Mouse (Mus musculus) heart, embryonic 10.5 days (tissue): Measurements from ENCODE around the gene Sh3bgrl2. TPM values are rescaled to one million over a fixed set of nuclear protein-coding genes. Genes with fewer than 3 reads are reported as not detected.

ENCODE experiments used
- DNase-seq: peaks from one replicate; pipeline ENCODE4 v3.0.0-alpha.2; 2017; ENCODE audit warnings: low spot score
- H3K27ac ChIP-seq: fragments of 300-500 bp; sonication (generic); 2 replicates; pipeline ENCODE4 v1.5.1; 2016; ENCODE audit warnings: mild to moderate bottlenecking
- H3K27me3 ChIP-seq: fragments of 300-500 bp; sonication (generic); 2 replicates; pipeline ENCODE4 v1.6.1; 2016; ENCODE audit warnings: mild to moderate bottlenecking; ENCODE audit not compliant: poor library complexity, insufficient read depth, severe bottlenecking
- H3K36me3 ChIP-seq: fragments of 300-500 bp; sonication (generic); 2 replicates; pipeline ENCODE4 v1.6.1; 2016; ENCODE audit warnings: mild to moderate bottlenecking, moderate library complexity
- H3K4me1 ChIP-seq: fragments of 300-500 bp; sonication (generic); 2 replicates; pipeline ENCODE4 v1.6.1; 2016; ENCODE audit warnings: mild to moderate bottlenecking
- H3K4me3 ChIP-seq: fragments of 300-500 bp; sonication (generic); 2 replicates; pipeline ENCODE4 v1.5.1; 2016; ENCODE audit warnings: mild to moderate bottlenecking, moderate library complexity
- H3K9me3 ChIP-seq: fragments of 300-500 bp; sonication (generic); 2 replicates; pipeline ENCODE4 v1.6.1; 2016; ENCODE audit warnings: mild to moderate bottlenecking, moderate library complexity
- WGBS: fragments of 180-500 bp; shearing (Covaris S2); methylation state at CpG from one replicate; pipeline ENCODE4 v1.1.7; 2016; 5-methylcytosine and 5-hydroxymethylcytosine counted together
- polyA plus RNA-seq: library from polyadenylated mRNA; unstranded; fragments of >200 nt; fragmentation: Nextera tagmentation; extraction: Ambion mirVana; gene quantifications from 2 replicates; pipeline ENCODE4 v1.2.1, GENCODE M21; 2016

Gene Sh3bgrl2
- polyA plus RNA-seq, 1 experiment from 2014 or later: 16.2 TPM

DNA sequence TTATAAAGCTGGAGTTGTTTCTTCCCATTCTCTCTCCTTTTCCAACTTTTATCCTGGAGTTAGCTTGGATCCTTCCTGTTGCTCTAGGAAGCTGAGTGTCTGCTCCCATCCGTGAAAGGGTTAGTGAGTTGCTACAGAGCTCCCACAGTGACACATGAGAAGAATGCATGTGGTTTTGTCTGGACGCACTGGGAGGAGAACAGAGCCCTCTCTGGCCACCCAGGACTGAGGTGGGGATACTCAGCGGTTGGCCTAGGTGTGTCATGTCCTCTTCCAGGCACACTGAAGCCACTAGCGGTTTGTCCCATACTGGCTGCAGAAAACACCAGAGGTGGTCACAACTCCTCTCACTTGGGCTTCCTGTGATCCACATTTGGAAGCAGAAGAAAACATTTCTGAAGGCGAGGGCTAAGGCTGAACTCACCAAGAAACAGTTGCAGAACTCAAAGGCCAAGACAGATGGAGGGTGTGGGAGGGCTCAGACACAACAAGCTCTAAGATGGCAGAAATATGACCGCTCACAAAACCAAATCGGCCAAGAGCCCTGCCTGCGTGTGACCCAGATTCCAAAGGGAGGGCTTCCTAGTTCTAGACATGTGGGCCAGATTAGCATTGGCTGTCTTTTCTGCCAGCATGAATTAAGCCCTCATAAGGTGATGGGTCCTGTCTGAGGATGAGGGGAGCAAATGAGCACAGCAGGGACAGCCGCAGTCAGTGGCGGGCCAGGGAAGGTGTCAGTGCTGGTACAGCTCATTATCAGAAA lies 52.3 kb downstream of the Sh3bgrl2 start:
- Histone ChIP-seq H3K27me3 (no peaks in the 10 kb centered on the region), H3K36me3 (peaks cover 3% of the 10 kb centered on the region; the same call in 1 of the 2 replicates), H3K4me3 (no peak overlapping the region), H3K27ac (peak overlapping the region; percentile 16; the same call in 1 of the 2 replicates), H3K9me3 (no peaks in the 10 kb centered on the region), H3K4me1 (peaks cover 15% of the 10 kb centered on the region; the same call in 1 of the 2 replicates)
- 77% methylated on average over 10 of the region's 10 CpGs for WGBS
- DNase-seq: peak; percentile 36

GRCm38 (mm10) chr9:83602176-83602770 lies 54.1 kb downstream of the Sh3bgrl2 start:
- no peak overlapping the region for H3K4me3 ChIP-seq
- peaks cover 22% of the 10 kb centered on the region for H3K4me1 ChIP-seq
- H3K27me3 ChIP-seq: no peaks in the 10 kb centered on the region
- H3K27ac ChIP-seq: no peak overlapping the region
- H3K9me3 ChIP-seq: no peaks in the 10 kb centered on the region
- H3K36me3 ChIP-seq: no peaks in the 10 kb centered on the region
- WGBS: 60% methylated on average over 6 of the region's 6 CpGs
- DNase-seq: no peak

GRCm38 (mm10) chr9:83603159-83603558 lies 55.0 kb downstream of the Sh3bgrl2 start:
- WGBS: 56% methylated on average over 2 of the region's 2 CpGs
- H3K9me3 ChIP-seq: no peaks in the 10 kb centered on the region
- no peaks in the 10 kb centered on the region for H3K36me3 ChIP-seq
- no peaks in the 10 kb centered on the region for H3K27me3 ChIP-seq
- no peak overlapping the region for H3K4me3 ChIP-seq
- H3K4me1 ChIP-seq: peaks cover 27% of the 10 kb centered on the region
- no peak overlapping the region for H3K27ac ChIP-seq
- DNase-seq: no peak

DNA sequence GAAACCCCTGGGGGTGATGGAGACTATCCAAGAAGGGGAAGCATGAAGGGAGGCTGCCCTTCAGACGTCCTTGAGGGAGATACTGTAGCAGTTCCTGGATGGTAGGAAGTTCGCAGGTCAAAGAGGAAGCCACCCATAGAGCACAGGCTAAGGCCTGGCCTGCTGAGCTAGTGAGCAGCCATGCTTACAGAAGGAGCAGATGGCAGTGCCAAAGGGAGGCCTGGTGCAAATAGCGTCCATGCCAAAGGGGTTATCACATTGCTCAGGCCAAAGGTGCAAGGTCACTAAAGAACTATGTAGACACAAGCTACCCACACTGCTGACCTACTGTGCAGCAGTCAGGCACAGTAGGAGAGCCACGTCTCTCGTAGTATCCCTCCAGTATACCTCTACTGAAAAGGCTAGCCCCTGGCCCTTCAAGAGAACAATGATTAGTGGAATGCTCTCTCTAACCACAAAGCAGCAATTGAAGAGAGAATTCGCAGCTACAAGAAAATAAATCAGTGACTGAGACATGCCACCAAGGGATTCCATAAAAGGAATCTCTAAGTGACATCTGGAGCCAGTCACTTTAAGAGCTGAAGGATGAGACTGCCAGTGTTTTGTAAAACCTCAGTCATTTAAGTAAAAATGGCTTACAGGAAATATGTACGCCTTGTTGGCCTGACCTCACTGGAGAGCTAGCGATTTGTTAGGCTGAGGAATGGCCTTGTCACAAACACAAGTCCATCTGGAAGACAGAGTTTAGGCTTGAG lies 57.9 kb downstream of the Sh3bgrl2 start:
- peaks cover 25% of the 10 kb centered on the region for H3K4me1 ChIP-seq
- peak; percentile 51 for DNase-seq
- 64% methylated on average over 8 of the region's 8 CpGs for WGBS

DNA sequence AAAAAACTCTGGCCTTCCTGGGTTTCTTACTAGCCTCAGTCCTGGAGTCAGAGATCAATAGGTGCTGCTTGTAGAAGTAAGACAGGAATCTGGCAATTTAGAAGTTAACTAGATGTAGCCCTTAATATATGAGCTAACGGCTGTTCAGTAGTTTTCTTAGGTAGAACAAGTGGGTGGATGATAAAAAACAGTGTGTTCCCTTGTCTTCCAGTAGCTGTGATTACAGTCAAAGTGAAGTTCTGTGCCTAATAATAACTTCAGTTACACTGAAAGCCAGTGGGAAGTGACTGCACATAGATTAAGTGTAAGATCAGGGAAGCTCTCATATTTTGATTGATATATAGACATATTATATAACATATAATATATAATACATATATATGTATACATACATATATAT lies 60.0 kb downstream of the Sh3bgrl2 start:
- no peaks in the 10 kb centered on the region for H3K27me3 ChIP-seq
- H3K36me3 ChIP-seq: no peaks in the 10 kb centered on the region
- H3K4me1 ChIP-seq: peaks cover 20% of the 10 kb centered on the region
- H3K27ac ChIP-seq: no peak overlapping the region
- no peak overlapping the region for H3K4me3 ChIP-seq
- 43% methylated on average over 1 of the region's 1 CpGs for WGBS
- DNase-seq: no peak
- no peaks in the 10 kb centered on the region for H3K9me3 ChIP-seq

More for the DNA sequence above, 57.9 kb downstream of the Sh3bgrl2 start:
- Histone ChIP-seq H3K27me3 (no peaks in the 10 kb centered on the region), H3K9me3 (no peaks in the 10 kb centered on the region), H3K36me3 (no peaks in the 10 kb centered on the region), H3K27ac (peak overlapping the region; percentile 52; the same call in 1 of the 2 replicates), H3K4me3 (no peak overlapping the region)

DNA sequence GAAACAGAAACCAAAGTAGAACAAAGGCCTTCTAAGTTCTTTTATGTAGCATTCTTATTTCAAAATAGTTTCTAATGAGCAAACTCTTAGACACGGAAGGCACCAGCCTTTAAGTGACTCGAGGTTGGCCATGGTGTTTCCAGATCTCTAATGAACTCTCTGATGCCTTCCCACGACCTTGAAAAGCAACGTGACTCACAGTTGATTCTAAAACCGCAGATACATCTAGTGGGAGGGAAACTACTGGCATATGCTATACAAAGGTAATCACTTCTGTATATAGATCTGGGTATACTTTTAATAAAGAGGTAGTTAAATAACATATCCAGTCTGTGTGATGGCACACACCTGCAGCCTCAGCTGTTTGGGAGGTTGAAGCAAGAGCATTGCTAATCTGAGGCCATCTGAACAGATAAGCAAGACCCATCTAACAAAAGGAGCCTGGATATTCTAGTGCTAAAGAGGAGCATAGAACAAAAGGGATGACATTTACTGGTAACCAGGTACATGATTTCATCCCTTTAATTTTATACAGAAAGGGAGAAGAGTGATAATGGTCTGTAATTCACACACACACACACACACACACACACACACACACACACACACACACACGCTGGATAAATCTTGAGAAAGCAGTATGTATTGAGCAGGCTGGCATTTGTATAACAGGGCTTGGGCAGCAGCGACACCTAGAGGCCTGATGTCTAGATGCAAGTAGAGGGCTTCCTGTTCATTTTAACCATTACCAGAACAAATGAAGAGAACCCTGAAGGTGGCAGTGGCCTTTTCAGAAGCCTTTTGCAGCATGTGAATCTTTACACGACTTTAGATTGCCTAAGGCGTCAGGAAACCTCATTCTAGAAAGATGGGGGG lies 61.5 kb downstream of the Sh3bgrl2 start:
- 43% methylated on average over 9 of the region's 9 CpGs for WGBS
- Histone ChIP-seq H3K4me3 (no peak overlapping the region), H3K27ac (no peak overlapping the region), H3K27me3 (no peaks in the 10 kb centered on the region), H3K36me3 (no peaks in the 10 kb centered on the region), H3K4me1 (peaks cover 20% of the 10 kb centered on the region), H3K9me3 (no peaks in the 10 kb centered on the region)
- DNase-seq: peak; percentile 91

DNA sequence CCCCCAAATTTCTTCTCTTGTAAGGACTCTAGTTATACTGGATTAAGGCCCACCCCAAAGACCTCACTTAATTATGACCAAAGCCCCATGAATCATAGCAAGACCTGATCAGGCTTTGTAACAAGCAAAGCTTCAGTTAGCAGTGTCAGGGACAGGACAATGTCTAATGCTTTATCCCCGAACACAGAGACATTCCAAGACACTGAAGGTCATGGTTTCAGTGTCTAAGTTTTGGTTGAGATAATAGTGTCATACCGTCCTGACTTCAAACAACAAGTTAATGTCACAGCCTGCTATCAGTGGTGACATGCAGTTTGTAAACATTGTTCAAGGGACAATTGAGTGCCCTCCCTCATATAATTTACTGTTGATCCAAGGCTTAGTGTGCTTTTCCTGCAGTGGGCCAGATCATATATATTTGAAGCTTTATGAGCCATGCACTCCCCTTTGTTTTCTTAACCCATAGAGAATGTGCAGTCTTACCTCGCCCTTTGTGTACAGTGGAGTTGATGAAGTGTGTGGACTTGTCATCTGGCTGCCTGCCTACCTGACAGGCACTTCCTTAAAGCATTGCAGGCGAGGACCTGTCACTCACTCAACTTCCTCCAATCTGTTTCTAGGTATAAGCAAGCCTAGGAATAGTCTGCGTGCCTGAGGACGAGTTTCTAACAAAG lies 67.9 kb downstream of the Sh3bgrl2 start:
- Histone ChIP-seq H3K4me3 (no peak overlapping the region), H3K36me3 (no peaks in the 10 kb centered on the region), H3K27me3 (no peaks in the 10 kb centered on the region), H3K4me1 (peaks cover 17% of the 10 kb centered on the region), H3K27ac (peak overlapping the region; percentile 62; the same call in 1 of the 2 replicates), H3K9me3 (no peaks in the 10 kb centered on the region)
- WGBS: 28% methylated on average over 6 of the region's 6 CpGs
- no peak for DNase-seq

- no peaks in the 10 kb centered on the region for H3K9me3 ChIP-seq
- H3K36me3 ChIP-seq: no peaks in the 10 kb centered on the region
- no peak overlapping the region for H3K4me3 ChIP-seq
- DNase-seq: no peak
- H3K4me1 ChIP-seq: peaks cover 17% of the 10 kb centered on the region
- WGBS: 16% methylated on average over 7 of the region's 7 CpGs
- H3K27me3 ChIP-seq: no peaks in the 10 kb centered on the region
- peak overlapping the region; percentile 62 for H3K27ac ChIP-seq
Observed at GRCm38 (mm10) chr9:83616586-83617081, 68.5 kb downstream of the Sh3bgrl2 start.

DNA sequence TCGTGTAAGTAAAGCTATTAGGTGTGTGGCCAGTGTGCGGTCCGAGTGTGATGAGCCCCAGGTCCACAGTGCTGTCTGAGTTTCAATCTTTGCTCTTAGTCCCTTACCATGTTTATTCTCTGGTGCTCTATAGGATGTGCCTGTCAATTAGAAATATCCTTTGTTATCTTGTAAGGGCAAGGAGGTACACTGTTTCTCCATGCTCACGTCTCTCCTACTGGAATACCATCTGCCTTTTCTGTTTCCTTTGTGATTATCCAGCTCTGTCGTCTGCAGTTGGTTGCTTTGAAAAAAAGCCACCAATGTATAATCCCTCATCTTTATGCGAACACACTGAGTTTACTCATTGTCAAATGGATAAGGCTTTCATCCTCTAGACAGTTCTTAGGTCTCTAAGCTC lies 75.3 kb downstream of the Sh3bgrl2 start:
- H3K36me3 ChIP-seq: no peaks in the 10 kb centered on the region
- WGBS: 69% methylated on average over 6 of the region's 6 CpGs
- no peak overlapping the region for H3K27ac ChIP-seq
- no peaks in the 10 kb centered on the region for H3K27me3 ChIP-seq
- H3K4me3 ChIP-seq: no peak overlapping the region
- H3K9me3 ChIP-seq: no peaks in the 10 kb centered on the region
- no peak for DNase-seq
- H3K4me1 ChIP-seq: no peaks in the 10 kb centered on the region

- Histone ChIP-seq H3K27ac (no peak overlapping the region), H3K27me3 (no peaks in the 10 kb centered on the region), H3K4me3 (no peak overlapping the region), H3K9me3 (no peaks in the 10 kb centered on the region), H3K4me1 (peaks cover 6% of the 10 kb centered on the region; the same call in 1 of the 2 replicates), H3K36me3 (no peaks in the 10 kb centered on the region)
- DNase-seq: no peak
- 63% methylated on average over 5 of the region's 5 CpGs for WGBS
Observed at GRCm38 (mm10) chr9:83624193-83624592, 76.1 kb downstream of the Sh3bgrl2 start.

DNA sequence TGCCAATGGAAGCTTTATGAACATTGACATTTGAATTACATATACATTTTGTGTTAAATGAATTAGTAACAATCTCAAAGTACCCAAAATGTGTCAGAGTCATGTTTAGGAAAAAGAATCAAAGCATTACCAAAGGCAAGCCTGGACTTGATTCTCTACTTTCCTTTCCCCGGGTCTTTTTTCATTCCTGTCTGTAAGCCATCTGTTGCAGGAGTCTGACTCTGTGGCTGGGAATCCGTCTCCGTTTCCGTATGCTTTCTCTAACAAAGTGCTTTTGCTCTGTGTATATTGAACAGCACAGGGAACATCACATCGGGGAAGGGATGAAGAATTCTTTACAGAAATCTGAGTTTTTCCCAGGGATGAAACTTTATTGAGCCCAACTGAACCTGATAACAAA lies 77.0 kb downstream of the Sh3bgrl2 start:
- no peak overlapping the region for H3K27ac ChIP-seq
- H3K27me3 ChIP-seq: no peaks in the 10 kb centered on the region
- no peak overlapping the region for H3K4me3 ChIP-seq
- DNase-seq: no peak
- H3K36me3 ChIP-seq: no peaks in the 10 kb centered on the region
- 73% methylated on average over 5 of the region's 5 CpGs for WGBS
- no peaks in the 10 kb centered on the region for H3K9me3 ChIP-seq
- H3K4me1 ChIP-seq: peaks cover 9% of the 10 kb centered on the region; the same call in 1 of the 2 replicates
